Mouse (Mus musculus) G1E (cell line): ENCODE data around the gene Scgb1a1. TPM values are rescaled to one million over a fixed set of nuclear protein-coding genes. Genes with fewer than 3 reads are reported as not detected.

Experiments used
- ATAC-seq: 2 replicates; pipeline ENCODE4 v1.8.0; 2016; ENCODE audit warnings: mild to moderate bottlenecking; ENCODE audit not compliant: insufficient number of reproducible peaks, poor library complexity, low FRiP score, severe bottlenecking; ENCODE audit errors: extremely low read depth
- DNase-seq: peaks from one replicate; pipeline ENCODE4 v3.0.0; 2012; ENCODE audit warnings: low spot score
- H3K27me3 ChIP-seq: 2 replicates; pipeline ENCODE4 v1.6.1; 2012; ENCODE audit warnings: mild to moderate bottlenecking, low read length, inconsistent platforms; ENCODE audit not compliant: insufficient read depth
- H3K36me3 ChIP-seq: replicated peaks from 2 replicates; pipeline ENCODE3; 2012; ENCODE audit warnings: mild to moderate bottlenecking, inconsistent platforms
- H3K4me1 ChIP-seq: 2 replicates; pipeline ENCODE4 v1.6.1; 2012; ENCODE audit warnings: low read depth, low read length, inconsistent platforms, mixed read lengths; ENCODE audit not compliant: insufficient read depth
- H3K4me3 ChIP-seq: 2 replicates; pipeline ENCODE4 v1.5.1; 2012; ENCODE audit warnings: low read depth, mild to moderate bottlenecking, inconsistent platforms, low read length, moderate library complexity, mixed read lengths
- H3K9me3 ChIP-seq: replicated peaks from 2 replicates; pipeline ENCODE4 v1.6.1; 2012; ENCODE audit warnings: inconsistent platforms
- CTCF ChIP-seq: IDR thresholded peaks from 2 replicates; pipeline ENCODE4 v1.5.1; 2012; ENCODE audit warnings: low read depth, low read length, inconsistent platforms, mixed read lengths
- GATA1 ChIP-seq: IDR thresholded peaks from 2 replicates; pipeline ENCODE4 v1.6.1; 2012; ENCODE audit warnings: borderline replicate concordance, low read length, inconsistent platforms, mixed read lengths
- GATA2 ChIP-seq: IDR thresholded peaks from 2 replicates; pipeline ENCODE4 v1.6.1; 2012; ENCODE audit warnings: low read depth, low read length, inconsistent platforms, borderline replicate concordance
- POLR2AphosphoS5 ChIP-seq: IDR thresholded peaks from 2 replicates; pipeline ENCODE4 v1.6.1; 2012; ENCODE audit warnings: low read depth, low read length, inconsistent platforms; ENCODE audit not compliant: insufficient replicate concordance
- TAL1 ChIP-seq: conservative IDR thresholded peaks from 2 replicates; pipeline ENCODE4 v1.6.1; 2012; ENCODE audit warnings: low read depth, low read length, inconsistent platforms, mixed read lengths
- polyA plus RNA-seq: library from polyadenylated mRNA; stranded (reverse); fragments of >175 nt; gene quantifications from 2 replicates; pipeline ENCODE4 v1.2.3, GENCODE M21; 2012
- total RNA-seq, 2 experiments: library from RNA; stranded (forward) in 1 of 2; stranded (reverse) in 1 of 2; fragments of 200-1000 nt in 1 of 2; fragments of >200 nt in 1 of 2; fragmentation: Nextera tagmentation in 1 of 2; gene quantifications; 2 replicates each; pipeline ENCODE4 v1.2.3; 2014 to 2017

Gene Scgb1a1
- total and polyA plus RNA-seq, 3 experiments: not detected

GRCm38 (mm10) chr19:9075558-9075957 is 12.2 kb downstream of the Scgb1a1 start:
- Histone ChIP-seq H3K4me3 (no peak overlapping the region), H3K9me3 (no peaks in the 10 kb centered on the region), H3K36me3 (no peaks in the 10 kb centered on the region), H3K4me1 (peaks cover 38% of the 10 kb centered on the region), H3K27me3 (no peaks in the 10 kb centered on the region; the same call in 1 of the 2 replicates)
- ATAC-seq (no peak), DNase-seq (no peak)
- no peak for TF ChIP-seq POLR2AphosphoS5
- no peak for TF ChIP-seq GATA2
- no peak for TF ChIP-seq TAL1
- no peak for TF ChIP-seq GATA1
- no peak for TF ChIP-seq CTCF

- Histone ChIP-seq H3K36me3 (no peaks in the 10 kb centered on the region), H3K27me3 (no peaks in the 10 kb centered on the region; the same call in 1 of the 2 replicates), H3K4me3 (no peak overlapping the region), H3K4me1 (peaks cover 39% of the 10 kb centered on the region), H3K9me3 (no peaks in the 10 kb centered on the region)
- no peak for ATAC-seq
- TF ChIP-seq TAL1: no peak
- no peak for DNase-seq
Measured at GRCm38 (mm10) chr19:9074424-9074823, 13.3 kb downstream of the Scgb1a1 start.

GRCm38 (mm10) chr19:9073776-9074411 is 13.9 kb downstream of the Scgb1a1 start:
- no peak for ATAC-seq
- H3K27me3 ChIP-seq: no peaks in the 10 kb centered on the region; the same call in 1 of the 2 replicates
- DNase-seq: no peak
- H3K4me3 ChIP-seq: no peak overlapping the region
- H3K9me3 ChIP-seq: no peaks in the 10 kb centered on the region
- no peaks in the 10 kb centered on the region for H3K36me3 ChIP-seq
- H3K4me1 ChIP-seq: peaks cover 37% of the 10 kb centered on the region
- TF ChIP-seq CTCF (no peak), GATA1 (no peak), GATA2 (no peak), POLR2AphosphoS5 (no peak), TAL1 (no peak)

GRCm38 (mm10) chr19:9072157-9072530 is 15.6 kb downstream of the Scgb1a1 start:
- Histone ChIP-seq H3K4me3 (no peak overlapping the region), H3K4me1 (peaks cover 42% of the 10 kb centered on the region), H3K36me3 (no peaks in the 10 kb centered on the region), H3K9me3 (no peaks in the 10 kb centered on the region), H3K27me3 (no peaks in the 10 kb centered on the region; the same call in 1 of the 2 replicates)
- TF ChIP-seq POLR2AphosphoS5 (no peak), GATA1 (no peak), TAL1 (no peak), GATA2 (no peak)
- no peak for DNase-seq
- ATAC-seq: no peak

GRCm38 (mm10) chr19:9071456-9072156 is 16.2 kb downstream of the Scgb1a1 start:
- H3K4me3 ChIP-seq: no peak overlapping the region
- no peaks in the 10 kb centered on the region; the same call in 1 of the 2 replicates for H3K27me3 ChIP-seq
- no peak for DNase-seq
- no peaks in the 10 kb centered on the region for H3K9me3 ChIP-seq
- ATAC-seq: no peak
- H3K36me3 ChIP-seq: no peaks in the 10 kb centered on the region
- no peak for TF ChIP-seq POLR2AphosphoS5
- TF ChIP-seq CTCF: no peak
- TF ChIP-seq GATA1: no peak
- no peak for TF ChIP-seq TAL1
- TF ChIP-seq GATA2: no peak
- peaks cover 45% of the 10 kb centered on the region for H3K4me1 ChIP-seq

GRCm38 (mm10) chr19:9070316-9070715 is 17.4 kb downstream of the Scgb1a1 start:
- no peak for TF ChIP-seq TAL1
- TF ChIP-seq POLR2AphosphoS5: no peak
- no peak for TF ChIP-seq GATA1
- no peak for TF ChIP-seq CTCF
- no peak for TF ChIP-seq GATA2
- Histone ChIP-seq H3K36me3 (no peaks in the 10 kb centered on the region), H3K4me1 (peaks cover 50% of the 10 kb centered on the region), H3K27me3 (no peaks in the 10 kb centered on the region; the same call in 1 of the 2 replicates), H3K9me3 (no peaks in the 10 kb centered on the region), H3K4me3 (no peak overlapping the region)
- ATAC-seq (no peak), DNase-seq (no peak)

GRCm38 (mm10) chr19:9069687-9070307 is 18.0 kb downstream of the Scgb1a1 start:
- peaks cover 49% of the 10 kb centered on the region for H3K4me1 ChIP-seq
- ATAC-seq (no peak), DNase-seq (no peak)
- H3K36me3 ChIP-seq: no peaks in the 10 kb centered on the region
- H3K9me3 ChIP-seq: no peaks in the 10 kb centered on the region
- TF ChIP-seq GATA2 (no peak), CTCF (no peak), GATA1 (no peak), TAL1 (no peak), POLR2AphosphoS5 (no peak)
- no peak overlapping the region for H3K4me3 ChIP-seq
- H3K27me3 ChIP-seq: no peaks in the 10 kb centered on the region; the same call in 1 of the 2 replicates
